Mouse (Mus musculus): ENCODE measurements around the gene Tas2r119. TPM values are rescaled to one million over a fixed set of nuclear protein-coding genes. Genes with fewer than 3 reads are reported as not detected.
"Not testable (repeated sequence)": the region's sequence is repeated elsewhere in the genome, so short reads cannot be mapped to it uniquely, and the experiment has no call there.

The Tas2r119 gene
- total RNA-seq, 2 experiments from 2014 or later = not detected

DNA sequence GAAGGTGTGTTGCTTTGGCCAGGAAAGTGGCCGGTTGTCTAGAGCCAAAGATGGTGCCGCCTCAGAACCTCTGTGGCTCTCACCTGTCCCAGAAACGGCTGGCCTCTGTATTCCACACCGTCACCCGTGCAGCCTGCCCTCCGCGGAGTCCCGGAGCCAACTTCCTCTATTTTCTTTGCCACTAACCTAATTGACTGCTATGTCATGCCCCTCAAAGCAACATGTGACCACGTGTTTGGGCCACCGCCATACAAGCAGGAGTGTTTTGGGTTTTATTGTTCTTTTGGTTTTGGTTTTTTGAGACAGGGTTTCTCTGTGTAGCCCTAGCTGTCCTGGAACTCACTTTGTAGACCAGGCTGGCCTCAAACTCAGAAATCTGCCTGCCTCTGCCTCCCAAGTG lies 37.6 kb downstream of the Tas2r119 start:
- DNase-seq (ENCODE audit: low spot score in 2 of 2); intact Hi-C loops (cut with DNase I): not testable (repeated sequence)

DNA sequence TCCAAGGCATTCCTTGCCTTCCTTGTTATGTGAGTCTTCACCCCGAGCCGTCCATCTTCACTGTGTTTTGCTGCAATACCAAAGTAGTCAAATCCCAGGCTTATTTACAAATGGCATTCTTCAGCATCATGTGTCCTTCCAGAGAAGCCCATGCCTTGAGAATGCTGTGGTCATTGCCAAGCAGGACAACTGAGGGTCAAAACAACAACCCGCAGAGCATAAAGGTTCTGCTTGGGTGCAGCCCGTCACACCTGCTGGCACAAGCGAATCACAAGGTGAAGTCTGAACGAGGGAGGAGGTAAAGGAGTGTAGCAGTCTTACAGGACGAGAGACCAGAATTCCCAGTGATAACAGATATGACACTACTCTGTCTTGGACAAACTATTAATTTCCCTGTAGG lies 45.9 kb downstream of the Tas2r119 start:
- DNase-seq (ENCODE audit: low spot score in 2 of 2) = no peak
- intact Hi-C loops (cut with DNase I) = no loop called here

DNA sequence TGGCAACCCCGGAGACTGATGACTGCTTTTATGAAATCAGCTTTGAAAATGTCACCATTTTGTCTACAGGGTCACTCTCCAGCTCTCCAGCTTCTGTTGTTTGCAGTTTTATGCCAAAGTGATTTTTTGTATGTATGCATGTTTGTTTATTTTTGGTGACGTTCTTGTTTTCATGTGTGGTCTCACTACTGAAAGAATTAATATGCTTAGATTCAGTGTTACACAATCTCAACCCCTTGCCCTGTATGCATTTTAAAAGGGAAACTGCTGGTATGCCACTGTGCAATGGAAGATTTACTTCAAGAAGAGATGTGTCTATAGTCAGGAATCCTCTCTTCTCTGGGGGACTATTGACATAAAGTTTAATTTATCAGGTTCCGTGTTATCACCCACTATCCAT lies 48.3 kb downstream of the Tas2r119 start:
- DNase-seq (ENCODE audit: low spot score in 2 of 2) = no peak
- intact Hi-C loops (cut with DNase I) = no loop called here

DNA sequence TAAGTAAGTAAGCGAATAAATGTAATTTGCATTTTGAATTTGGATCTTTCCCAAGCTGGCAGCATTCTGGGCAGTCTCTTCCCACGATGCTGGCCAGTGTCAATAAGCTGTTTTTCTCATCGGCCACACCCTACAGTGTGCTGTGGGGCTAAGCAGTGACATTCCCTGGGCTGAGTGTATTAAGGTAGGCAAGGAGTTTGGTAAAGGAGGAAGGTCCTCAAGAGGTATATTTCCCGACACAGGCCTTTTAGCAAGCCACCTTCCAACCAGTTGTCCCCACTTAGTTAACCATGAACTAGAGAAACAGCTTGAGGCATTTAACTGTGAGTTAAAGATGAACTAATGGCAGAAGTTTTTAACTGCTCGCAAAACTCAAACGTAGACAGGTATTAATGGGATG lies 49.3 kb downstream of the Tas2r119 start:
- intact Hi-C loops (cut with DNase I) = no loop called here

DNA sequence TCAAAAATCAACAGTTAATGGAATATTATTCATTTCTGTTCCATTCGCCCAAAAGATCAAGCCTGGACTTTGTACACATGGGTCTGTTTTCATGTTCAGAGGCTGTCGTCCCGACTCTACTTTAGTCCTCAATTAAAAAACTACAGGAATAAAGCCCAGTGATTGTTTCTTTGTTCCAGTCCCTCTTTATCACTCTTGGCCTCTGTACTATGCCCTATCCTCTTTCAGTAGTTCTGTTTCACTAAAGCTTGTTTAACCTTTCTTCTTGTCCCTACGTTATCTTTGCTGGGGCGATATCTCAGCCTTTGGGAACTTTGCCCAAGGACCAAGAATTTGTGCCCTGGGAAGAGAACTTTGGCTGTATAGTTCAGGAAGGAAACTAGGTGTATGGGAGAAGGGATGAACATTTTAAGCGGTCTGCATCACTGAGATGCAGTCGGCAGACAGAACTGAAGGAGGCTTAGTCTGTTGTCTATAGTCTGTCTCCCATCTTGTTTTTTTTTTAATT lies 49.9 kb downstream of the Tas2r119 start:
- no peak for DNase-seq (ENCODE audit: low spot score in 2 of 2)
- intact Hi-C loops (cut with DNase I) = no loop called here

More for the DNA sequence above, 49.3 kb downstream of the Tas2r119 start:
- no peak for DNase-seq (ENCODE audit: low spot score in 2 of 2)

Other genes starting within 250 kb of the Tas2r119 start
- 10 to 100 TPM; 23.7 to 26.0 TPM for gene Sema5a, start 67.5 kb downstream of the Tas2r119 start, total RNA-seq (2021)

Data from left cerebral cortex, postnatal 36 days (tissue).